Mouse (Mus musculus): ENCODE measurements around the gene Parp3.

Parp3 gene

GRCm38 (mm10) chr9:106429221-106430014, 47.3 kb downstream of the Parp3 start, which contains the start of gene Rpl29:
TSS of gene Rpl29 (plus strand) at chr9:106429454.
- DNase-seq (ENCODE audit: inconsistent age in 2 of 2, low spot score in 1 of 2), result peak; percentile 96 to 99

GRCm38 (mm10) chr9:106428719-106429220, 48.0 kb downstream of the Parp3 start:
- DNase-seq (ENCODE audit: inconsistent age in 2 of 2, low spot score in 1 of 2), result no peak

DNA sequence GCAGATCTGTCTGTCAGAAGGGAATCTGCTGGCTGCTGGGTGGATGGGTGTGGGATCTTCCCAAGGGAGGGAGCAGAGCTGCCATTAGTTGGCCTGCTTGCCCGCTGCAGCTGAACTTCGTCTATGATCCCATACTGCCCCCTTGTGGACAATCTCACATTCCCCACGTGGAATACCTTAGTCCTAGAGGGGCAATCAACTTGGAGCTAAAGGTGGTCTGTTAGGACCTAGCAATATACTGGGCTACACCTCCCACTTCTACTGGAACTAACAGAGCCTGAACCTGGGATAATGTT, 54.9 kb downstream of the Parp3 start:
- DNase-seq (ENCODE audit: inconsistent age in 2 of 2, low spot score in 1 of 2), result peak; percentile 85 to 96

DNA sequence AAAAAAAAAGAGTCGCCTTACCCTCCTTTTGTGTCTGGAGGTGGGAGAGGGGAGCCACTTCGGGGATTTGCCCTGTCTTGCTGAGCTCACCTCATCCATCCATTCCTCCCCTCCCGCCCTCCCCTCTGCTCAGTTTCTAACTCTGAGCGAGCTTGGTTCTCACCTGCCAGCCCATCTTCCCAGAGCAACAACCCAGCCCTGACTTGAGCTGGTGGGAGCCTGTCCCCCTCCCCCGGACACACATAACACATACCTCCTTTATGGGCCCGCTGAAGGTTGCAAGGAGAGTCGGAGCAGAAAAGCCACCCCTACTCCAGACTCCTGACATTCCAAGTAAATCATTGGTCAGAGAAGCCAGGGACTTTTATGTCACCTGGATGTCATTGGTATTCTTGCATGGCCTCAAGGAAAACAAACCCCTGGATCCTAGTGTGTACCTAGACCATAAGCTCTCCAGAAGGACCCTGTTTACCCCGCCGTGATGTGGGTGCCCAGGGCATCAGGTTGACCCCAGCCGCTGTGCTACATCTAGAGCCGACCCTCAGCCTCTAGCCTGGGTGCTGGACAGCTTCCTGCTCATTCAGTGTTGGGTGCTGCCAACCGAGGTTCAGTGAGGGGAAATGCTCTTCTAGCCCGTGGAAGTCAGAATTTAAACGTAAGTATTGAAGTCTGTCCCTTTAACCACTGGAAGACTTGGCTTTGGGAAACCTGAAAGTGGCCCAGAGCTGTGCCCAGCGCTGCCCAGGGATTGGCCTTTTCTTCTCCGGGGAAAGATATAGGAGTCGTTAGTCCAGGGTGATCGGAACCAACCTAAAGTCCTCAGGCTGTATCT, 55.5 kb downstream of the Parp3 start:
- DNase-seq (ENCODE audit: inconsistent age in 2 of 2, low spot score in 1 of 2), result no peak

DNA sequence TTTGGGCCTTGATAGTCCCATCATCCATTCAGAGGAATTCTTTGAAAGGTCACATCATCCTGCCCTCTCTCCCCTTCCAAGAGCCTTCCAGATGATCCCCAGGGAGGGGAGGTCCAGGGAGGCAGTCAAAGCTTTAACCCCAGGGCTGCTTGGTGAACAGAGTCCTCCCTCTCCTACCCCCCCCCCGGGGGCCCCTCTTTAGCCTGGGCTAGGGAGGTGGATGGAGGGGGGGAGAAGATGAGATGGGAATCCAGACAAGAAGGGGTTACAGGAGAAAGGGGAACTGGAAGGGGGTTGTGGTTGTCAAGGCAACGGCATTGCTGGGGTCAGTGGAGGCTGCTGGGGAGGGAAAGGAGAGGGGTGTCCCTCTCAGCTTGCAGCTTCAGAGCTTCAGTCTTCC, 56.1 kb downstream of the Parp3 start:
- no peak for DNase-seq (ENCODE audit: inconsistent age in 2 of 2, low spot score in 1 of 2)
